Mouse (Mus musculus): ENCODE measurements around the gene Tmem170b.

- no peak for TF ChIP-seq CTCF (IDR thresholded peaks at IDR 0.05)
- TF ChIP-seq EP300 (IDR thresholded peaks at IDR 0.05): no peak
These were observed 57.9 kb downstream of the Tmem170b start for GRCm38 (mm10) chr13:41663501-41664195.
